Mouse (Mus musculus) cerebellum, adult 11-12 months (tissue): ENCODE data around the gene Nfix.

Experiments
- DNase-seq: peaks from one replicate; pipeline ENCODE4 v3.0.0; 2022

Gene Nfix

GRCm38 (mm10) chr8:84799999-84800831 lies at the start of gene Nfix:
Nfix (minus strand) TSS chr8:84800344.
- DNase-seq, result peak; percentile 80

DNA sequence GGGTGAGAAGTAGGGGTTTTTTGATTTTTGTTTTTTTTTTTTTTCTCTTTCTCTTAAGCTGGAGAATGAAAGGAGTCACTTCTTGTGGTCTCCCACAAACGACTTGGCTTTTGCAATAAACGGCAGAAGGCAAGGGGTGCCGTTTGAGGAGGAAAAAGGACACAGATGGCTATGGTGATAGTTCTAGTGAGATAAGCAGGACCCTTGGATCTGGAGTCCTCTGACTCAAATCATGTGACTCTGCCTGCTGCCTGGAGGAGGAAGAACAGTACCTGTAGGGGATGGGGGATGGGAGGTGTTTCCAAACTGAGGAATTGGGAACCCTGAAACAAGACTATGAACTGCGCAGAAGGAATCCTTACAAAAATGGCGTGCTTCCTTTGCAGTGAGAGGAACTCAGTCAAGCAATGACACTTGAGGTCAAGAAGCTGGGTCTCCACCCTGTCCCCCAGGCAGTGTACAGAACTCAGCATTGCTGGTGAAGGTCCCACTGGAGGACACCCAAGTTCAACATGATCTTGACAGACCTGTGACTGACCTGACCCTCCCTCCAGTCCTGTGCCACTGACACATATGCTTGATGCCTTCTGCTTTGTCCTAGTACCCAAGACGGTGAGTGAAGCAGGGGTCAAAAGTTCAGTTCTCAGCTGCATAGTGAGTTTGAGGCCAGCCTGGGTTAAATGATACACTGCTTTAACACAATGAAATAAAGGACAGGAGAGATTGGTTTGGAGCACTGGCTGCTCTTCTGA lies 47.7 kb upstream of the Nfix start:
- DNase-seq, result peak; percentile 53

DNA sequence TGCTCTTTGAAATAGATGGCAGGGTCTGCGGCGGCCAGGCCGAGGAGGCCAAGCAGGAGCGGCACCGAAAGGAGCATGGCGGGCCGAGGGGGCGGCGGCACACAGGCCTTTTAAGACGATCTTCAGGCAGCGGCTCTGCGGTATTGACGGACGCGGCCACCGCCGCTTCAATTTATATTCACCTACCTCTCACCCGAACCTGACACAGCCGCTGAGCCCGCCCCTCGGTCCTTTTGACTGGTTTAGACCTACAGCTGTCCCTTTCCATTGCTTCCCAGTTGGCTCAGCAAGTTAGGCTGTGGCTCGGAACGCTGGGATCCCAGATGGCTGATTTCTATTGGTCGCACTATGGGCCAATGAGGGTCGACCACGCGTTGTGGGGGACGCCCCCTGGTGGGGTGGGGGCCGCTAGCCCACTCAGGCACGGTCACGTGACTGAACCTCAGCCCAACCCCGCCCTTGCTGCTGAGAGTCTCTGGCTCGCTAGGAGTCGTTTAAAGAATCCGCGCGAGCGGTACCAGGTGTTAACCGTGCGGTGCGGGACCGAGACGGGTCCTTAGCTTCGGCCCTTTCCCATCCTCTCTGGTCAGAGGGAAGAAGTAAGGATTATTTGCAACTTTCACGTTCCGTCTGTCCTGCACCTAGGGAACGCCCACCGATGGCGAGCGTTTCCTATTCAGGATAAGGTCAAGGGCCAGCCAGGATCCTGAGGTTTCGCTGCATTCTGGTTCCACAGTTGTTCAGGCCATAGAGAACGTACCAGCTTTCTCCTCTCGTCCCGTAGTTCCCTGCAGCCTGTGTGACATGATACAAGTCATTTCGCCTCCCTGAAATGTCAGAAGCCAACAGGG lies 46.8 kb upstream of the Nfix start, which contains the start of gene Calr:
TSS of gene Calr (minus strand) at position 213 of the 851 bp plus-strand sequence.
- DNase-seq, result peak; percentile 100

DNA sequence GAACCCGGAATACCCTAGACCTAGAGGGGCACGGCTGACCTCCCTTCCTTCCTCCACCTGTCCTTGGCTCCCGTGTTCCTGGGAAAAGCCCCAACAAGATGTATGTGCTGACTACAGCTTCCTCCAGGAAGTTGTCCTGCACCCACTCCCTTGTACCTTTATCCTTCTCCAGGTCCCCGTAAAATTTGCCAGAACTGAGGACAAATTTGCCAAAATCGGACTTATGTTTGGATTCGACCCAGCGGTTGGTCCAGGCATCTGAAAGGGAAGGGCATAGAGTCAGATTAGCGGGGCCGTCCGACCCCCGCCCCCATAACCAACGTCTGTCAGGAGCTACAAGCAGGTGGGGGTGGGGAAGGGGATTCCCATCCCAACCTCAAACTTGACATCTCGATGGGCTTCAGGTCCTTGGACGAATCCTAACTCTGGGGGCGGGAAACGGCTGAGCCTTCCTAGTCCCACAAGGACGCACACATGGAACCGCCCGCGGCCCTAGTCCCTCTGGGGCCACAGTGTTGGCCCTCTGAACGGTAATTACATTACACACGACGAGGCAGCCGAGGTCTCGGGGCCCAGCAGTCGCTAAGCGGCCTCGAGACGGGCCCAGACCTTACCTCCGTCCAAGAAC lies 46.1 kb upstream of the Nfix start:
- peak; percentile 76 for DNase-seq

DNA sequence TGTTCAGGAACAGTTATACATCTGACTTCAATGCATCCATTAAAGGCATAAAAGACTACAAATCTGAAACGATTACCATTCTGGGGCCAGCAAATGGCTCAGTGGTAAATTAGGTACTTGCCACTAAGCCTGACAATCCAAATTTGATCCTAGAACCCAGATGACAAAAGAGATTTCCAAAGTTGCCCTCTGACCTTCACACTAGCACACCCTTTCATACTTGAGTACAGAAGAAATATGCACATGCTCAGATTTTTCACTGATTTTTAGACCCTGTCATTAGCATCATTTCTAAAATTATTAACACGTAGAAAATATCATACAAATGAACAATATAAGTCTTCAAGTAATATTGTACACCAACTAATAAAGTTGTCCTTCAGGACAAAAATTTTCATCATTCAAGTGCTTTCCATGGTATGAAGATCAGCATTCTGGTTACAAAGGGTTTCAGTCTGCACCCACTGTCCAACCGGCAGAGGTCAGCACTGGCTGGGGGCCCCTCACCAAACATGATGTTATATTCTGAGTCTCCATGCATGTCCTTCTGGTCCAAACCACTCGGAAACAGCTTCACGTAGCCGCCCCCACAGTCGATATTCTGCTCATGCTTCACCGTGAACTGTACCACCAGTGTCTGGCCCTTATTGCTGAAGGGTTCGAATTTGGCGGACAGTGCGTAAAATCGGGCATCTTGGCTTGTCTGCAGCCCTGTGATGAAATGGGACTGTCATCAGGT lies 45.4 kb upstream of the Nfix start:
- DNase-seq, result peak; percentile 63

GRCm38 (mm10) chr8:84844397-84845070 lies 44.4 kb upstream of the Nfix start:
- DNase-seq, result peak; percentile 35

DNA sequence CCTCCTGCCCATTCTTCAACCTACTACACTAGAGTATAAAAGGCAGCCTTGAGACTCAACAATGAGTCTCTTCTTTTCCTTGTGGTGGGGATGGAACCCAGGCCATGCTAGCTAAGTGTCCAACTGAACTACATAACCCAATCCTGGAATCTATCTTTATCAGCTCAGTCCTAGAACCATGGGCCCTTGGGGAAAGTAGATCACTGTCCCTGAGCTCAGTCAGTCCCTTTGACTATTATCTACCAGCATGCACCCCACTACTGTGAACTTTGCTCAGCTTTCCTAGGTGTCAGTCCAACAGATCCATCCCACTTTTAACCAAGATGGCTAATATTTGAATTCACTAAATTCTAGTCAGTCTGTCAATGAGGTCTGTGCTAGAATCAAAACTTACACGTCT lies 41.4 kb upstream of the Nfix start:
- DNase-seq, result no peak

DNA sequence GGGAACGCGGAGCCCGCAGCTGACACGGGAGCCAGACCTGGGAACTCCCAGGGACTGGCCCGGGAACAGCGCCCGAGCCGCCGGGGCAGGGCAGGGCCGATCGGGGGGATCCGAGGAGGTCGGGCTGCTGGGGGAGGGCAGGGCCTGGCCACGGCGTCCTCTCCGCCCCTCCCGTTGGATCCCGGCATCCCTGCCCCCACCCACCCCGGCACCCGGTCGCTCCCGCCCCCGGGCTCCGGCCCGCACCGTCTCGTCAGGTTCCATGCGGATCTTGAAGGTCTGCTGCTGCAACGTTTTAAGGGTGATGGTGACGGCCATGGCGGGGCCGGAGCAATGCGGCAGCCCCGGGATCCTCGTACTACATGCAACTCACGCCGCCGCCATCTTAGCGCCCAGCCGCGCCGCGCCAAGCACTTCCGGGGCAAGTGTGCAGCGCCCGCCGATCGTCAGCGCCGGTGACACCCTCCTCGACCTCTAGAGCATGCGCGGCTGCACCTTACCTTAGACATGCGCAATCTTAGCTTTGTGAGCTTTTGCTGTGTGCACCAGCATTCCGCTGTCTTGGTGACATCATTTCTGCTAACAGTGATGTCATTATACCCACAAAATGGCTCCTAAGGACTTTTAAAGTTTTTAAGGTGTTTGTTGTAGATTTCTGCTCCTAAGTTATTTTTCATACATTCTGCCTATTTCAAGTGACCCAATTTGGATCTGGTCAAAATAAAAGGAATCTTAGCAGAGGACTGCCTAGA lies 40.3 kb upstream of the Nfix start, which contains the start of gene Rad23a:
TSS of gene Rad23a (minus strand) at position 418 of the 752 bp plus-strand sequence.
- peak; percentile 92 for DNase-seq

- DNase-seq, result no peak
Measured at GRCm38 (mm10) chr8:84839875-84840247, 39.7 kb upstream of the Nfix start.

- no peak for DNase-seq
Measured at GRCm38 (mm10) chr8:84839411-84839810, 39.3 kb upstream of the Nfix start.

- DNase-seq, result peak; percentile 43
Measured at GRCm38 (mm10) chr8:84838513-84838912, 38.4 kb upstream of the Nfix start.

DNA sequence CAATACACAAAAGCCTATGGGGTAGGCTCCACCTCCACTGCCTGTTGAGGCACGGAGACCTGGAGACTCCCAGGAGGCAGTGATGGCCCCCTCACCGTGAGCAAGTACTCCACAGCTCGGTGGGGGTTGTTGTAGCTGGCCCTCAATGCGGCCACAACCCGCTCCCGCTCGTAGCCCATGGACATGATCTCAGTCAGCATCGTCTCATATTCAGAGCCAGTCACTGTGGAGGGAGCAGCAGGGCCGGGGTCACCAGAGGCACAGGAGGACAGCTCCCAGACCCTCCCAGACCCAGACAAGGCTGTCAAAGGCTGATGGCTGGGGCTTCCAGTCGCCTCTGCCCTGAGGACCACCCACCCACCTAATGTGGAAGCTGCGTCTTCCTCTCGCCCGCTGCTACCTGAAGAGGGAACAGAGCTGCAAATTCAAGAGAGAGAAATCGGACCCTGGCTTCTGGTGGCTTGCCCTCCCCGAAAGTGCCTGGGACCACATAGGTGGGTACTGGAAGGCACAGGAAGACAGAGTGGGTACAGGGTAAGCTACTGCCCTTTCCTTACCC lies 37.8 kb upstream of the Nfix start:
- peak; percentile 42 for DNase-seq

GRCm38 (mm10) chr8:84837149-84837911 lies 37.2 kb upstream of the Nfix start:
- DNase-seq, result peak; percentile 50

GRCm38 (mm10) chr8:84834866-84835855 lies 35.0 kb upstream of the Nfix start:
- DNase-seq, result peak; percentile 87

GRCm38 (mm10) chr8:84834002-84834865 lies 34.1 kb upstream of the Nfix start:
- peak; percentile 51 for DNase-seq

DNA sequence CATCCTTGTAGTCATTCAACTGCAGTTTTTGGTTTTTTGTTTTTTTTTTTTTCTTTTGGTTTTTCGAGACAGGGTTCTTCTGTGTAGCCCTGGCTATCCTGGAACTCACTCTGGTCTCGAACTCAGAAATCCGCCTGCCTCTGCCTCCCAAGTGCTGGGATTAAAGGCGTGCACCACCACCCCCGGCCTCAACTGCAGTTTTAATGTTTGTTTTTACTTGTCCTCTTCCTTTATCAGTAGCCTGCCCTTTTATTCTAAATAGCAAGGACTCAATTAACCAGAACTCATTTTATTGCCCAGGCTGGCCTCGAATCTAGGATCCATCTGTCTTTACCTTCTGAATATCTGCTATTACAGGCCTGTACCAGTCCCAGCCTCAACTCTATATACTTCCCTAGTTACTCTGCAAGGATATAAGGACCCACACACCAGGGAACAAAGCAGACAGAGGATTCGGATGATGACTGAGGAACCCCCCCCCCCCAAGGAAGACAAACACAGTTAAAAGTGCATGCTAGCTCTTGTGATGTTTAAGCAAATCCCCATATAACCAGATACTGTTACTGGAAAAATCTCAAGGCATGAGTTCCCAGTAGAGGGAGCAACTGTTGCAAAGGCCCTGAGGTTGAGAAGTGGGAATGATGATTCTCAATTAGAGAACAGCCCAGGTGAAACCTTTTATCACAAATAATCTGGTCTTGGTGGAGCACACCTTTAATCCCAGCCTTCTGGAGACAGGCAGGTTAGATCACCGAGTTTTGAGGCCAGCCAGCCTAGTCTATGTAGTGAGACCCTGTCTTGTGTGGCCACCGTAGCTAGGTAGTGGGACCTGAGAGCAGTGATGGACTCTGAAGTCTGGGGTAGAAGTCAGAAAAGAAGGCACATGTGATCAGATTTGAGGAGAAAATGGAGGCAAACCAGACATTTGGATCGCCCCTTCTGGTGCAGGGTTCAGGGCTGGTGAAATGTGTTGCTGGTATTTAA lies 32.9 kb upstream of the Nfix start:
- DNase-seq, result peak; percentile 29
